Mouse (Mus musculus) midbrain, embryonic 13.5 days (tissue): ENCODE data around the gene Rnf185. TPM values are rescaled to one million over a fixed set of nuclear protein-coding genes. Genes with fewer than 3 reads are reported as not detected.

Experiments
- ATAC-seq: fragments of 200-750 bp; cut with Nextera tagmentation; 2 replicates; pipeline ENCODE4 v1.8.0; 2017; ENCODE audit warnings: mild to moderate bottlenecking, moderate TSS enrichment, moderate library complexity
- H3K27ac ChIP-seq: fragments of 300-500 bp; sonication (generic); 2 replicates; pipeline ENCODE4 v1.5.1; 2015; ENCODE audit warnings: inconsistent platforms, mild to moderate bottlenecking, moderate library complexity
- H3K27me3 ChIP-seq: fragments of 300-500 bp; sonication (generic); 2 replicates; pipeline ENCODE4 v1.6.1; 2015; ENCODE audit warnings: mild to moderate bottlenecking, inconsistent platforms
- H3K36me3 ChIP-seq: fragments of 300-500 bp; sonication (generic); 2 replicates; pipeline ENCODE4 v1.6.1; 2015; ENCODE audit warnings: mild to moderate bottlenecking, inconsistent platforms
- H3K4me1 ChIP-seq: fragments of 300-500 bp; sonication (generic); replicated peaks from 2 replicates; pipeline ENCODE4 v1.6.1; 2015; ENCODE audit warnings: inconsistent platforms
- H3K4me2 ChIP-seq: fragments of 300-500 bp; sonication (generic); replicated peaks from 2 replicates; pipeline ENCODE4 v1.6.1; 2015; ENCODE audit warnings: moderate library complexity, mild to moderate bottlenecking, inconsistent platforms
- H3K4me3 ChIP-seq: fragments of 300-500 bp; sonication (generic); replicated peaks from 2 replicates; pipeline ENCODE4 v1.5.1; 2015; ENCODE audit warnings: mild to moderate bottlenecking, inconsistent platforms
- H3K9ac ChIP-seq: fragments of 300-500 bp; sonication (generic); replicated peaks from 2 replicates; pipeline ENCODE4 v1.6.1; 2015; ENCODE audit warnings: mild to moderate bottlenecking, inconsistent platforms
- H3K9me3 ChIP-seq: fragments of 300-500 bp; sonication (generic); 2 replicates; pipeline ENCODE4 v1.6.1; 2016; ENCODE audit warnings: mild to moderate bottlenecking, inconsistent platforms
- WGBS: fragments of 180-500 bp; shearing (Covaris S2); methylation state at CpG from one replicate; pipeline ENCODE4 v1.1.7; 2015; 5-methylcytosine and 5-hydroxymethylcytosine counted together
- polyA plus RNA-seq: library from polyadenylated mRNA; unstranded; fragments of >200 nt; fragmentation: Nextera tagmentation; extraction: Ambion mirVana; gene quantifications from 2 replicates; pipeline ENCODE4 v1.2.1, GENCODE M21; 2015

The Rnf185 gene
- polyA plus RNA-seq, 1 experiment from 2014 or later: 49.3 TPM

GRCm38 (mm10) chr11:3441696-3442443 lies 10.3 kb downstream of the Rnf185 start:
- Histone ChIP-seq H3K27ac (no peak overlapping the region), H3K4me1 (0 out of 2 replicates have a peak, but pooled peaks cover 2% of the 10 kb centered on the region), H3K36me3 (no peaks in the 10 kb centered on the region), H3K9ac (no peak overlapping the region), H3K4me3 (no peak overlapping the region), H3K9me3 (no peaks in the 10 kb centered on the region), H3K27me3 (no peaks in the 10 kb centered on the region), H3K4me2 (no peak overlapping the region)
- no peak for ATAC-seq

DNA sequence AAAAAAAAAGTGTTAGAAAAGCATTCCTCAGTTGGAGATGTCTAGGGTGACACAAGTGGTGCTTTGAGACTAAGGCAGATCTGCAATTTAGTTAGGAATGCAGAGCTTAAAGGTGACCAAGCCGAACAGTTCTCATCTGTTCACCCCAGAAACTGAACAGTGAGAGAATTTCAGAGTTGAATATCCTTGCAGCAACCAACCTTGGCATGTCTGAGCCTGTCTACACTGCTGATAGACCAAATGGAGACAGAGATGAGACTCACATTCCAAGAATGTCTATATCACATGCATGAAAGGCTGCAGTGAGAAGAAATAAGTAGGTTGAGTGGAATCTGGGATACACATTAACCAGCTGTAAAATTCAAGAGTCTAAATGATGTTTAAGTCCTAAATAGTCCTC lies 14.5 kb downstream of the Rnf185 start:
- Histone ChIP-seq H3K4me2 (no peak overlapping the region), H3K36me3 (no peaks in the 10 kb centered on the region), H3K27ac (no peak overlapping the region), H3K9me3 (no peaks in the 10 kb centered on the region), H3K27me3 (no peaks in the 10 kb centered on the region), H3K4me1 (no peaks in the 10 kb centered on the region), H3K9ac (no peak overlapping the region), H3K4me3 (no peak overlapping the region)
- ATAC-seq: no peak
- 91% methylated on average over 1 of the region's 1 CpGs for WGBS

DNA sequence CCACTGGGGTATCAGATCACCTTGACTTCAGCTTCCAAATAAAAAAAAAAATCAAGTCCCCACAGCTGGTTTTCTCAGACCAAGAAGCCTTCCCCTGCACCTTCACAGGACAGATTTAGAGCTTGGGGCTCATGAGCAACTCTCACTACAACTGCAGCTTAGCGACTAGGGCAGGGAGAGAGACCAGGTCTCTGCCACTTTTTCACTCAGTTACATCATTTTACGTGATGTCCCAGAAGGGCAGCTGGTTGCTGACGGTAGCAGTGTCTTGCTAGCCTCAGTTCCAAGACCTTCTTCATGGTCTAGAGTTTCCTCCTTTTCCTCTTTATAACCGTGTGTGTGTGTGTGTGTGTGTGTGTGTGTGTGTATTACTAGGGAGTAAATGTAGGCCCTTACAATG lies 18.4 kb downstream of the Rnf185 start:
- no peak overlapping the region for H3K4me2 ChIP-seq

DNA sequence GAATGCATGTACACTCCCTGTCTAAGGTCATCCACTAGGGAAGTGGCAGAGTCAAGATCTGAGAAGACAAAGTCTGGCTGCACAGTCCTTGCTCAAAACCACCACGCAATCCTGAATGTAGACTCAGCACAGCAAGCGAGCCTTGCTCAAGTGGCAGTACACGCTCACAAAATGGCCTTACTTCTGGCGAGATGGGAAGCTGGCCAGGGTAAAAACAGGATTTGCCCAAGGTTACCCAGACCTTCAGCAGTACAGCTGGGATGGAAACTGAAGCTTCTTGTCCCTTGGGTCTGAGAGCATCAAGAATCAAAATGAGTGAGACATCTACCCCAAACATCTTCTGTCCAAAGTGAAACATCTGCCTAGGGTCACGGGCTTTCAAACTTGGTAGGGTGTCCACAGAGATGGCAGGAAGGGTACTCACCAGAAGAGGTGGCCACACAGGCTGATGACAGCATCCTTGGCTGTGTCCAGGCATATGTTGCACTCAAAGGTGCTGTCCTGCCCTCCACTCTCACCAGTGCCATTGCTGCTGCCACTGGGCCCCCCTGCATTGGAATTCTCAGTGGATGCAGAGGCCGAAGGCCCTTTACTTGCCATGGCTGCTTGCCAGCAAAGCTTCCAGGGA lies 20.1 kb downstream of the Rnf185 start:
- Histone ChIP-seq H3K9ac (no peak overlapping the region), H3K27ac (no peak overlapping the region), H3K27me3 (no peaks in the 10 kb centered on the region), H3K4me2 (no peak overlapping the region), H3K9me3 (no peaks in the 10 kb centered on the region), H3K4me3 (no peak overlapping the region), H3K4me1 (no peaks in the 10 kb centered on the region), H3K36me3 (peaks cover 9% of the 10 kb centered on the region; the same call in 1 of the 2 replicates)
- ATAC-seq: no peak
- WGBS: 94% methylated on average over 6 of the region's 6 CpGs

More for the DNA sequence above, 18.4 kb downstream of the Rnf185 start:
- WGBS: 90% methylated on average over 4 of the region's 4 CpGs
- H3K9me3 ChIP-seq: no peaks in the 10 kb centered on the region
- H3K27me3 ChIP-seq: no peaks in the 10 kb centered on the region
- H3K27ac ChIP-seq: no peak overlapping the region
- no peak overlapping the region for H3K9ac ChIP-seq
- ATAC-seq: no peak
- peaks cover 9% of the 10 kb centered on the region; the same call in 1 of the 2 replicates for H3K36me3 ChIP-seq
- no peak overlapping the region for H3K4me3 ChIP-seq
- no peaks in the 10 kb centered on the region for H3K4me1 ChIP-seq

DNA sequence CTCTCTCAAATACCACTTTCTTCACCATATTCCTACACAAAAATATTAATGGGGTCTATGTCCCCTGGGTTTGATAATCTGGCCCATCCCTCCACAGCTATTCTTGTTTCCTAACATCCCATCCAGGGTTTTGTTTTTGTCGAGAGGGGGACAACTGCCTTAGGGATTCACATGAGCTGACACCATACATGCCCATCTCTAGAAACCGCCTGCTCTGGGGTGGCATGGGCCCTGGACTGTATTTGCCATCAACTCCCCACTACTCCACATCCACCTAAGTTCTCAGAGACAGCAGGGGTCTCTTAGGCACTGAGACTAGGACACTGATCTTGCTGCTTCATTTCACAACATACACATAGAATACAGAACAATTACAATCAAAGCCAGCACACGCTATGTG lies 20.6 kb downstream of the Rnf185 start:
- no peak overlapping the region for H3K27ac ChIP-seq
- peaks cover 9% of the 10 kb centered on the region; the same call in 1 of the 2 replicates for H3K36me3 ChIP-seq
- H3K9ac ChIP-seq: no peak overlapping the region
- H3K4me2 ChIP-seq: no peak overlapping the region
- no peaks in the 10 kb centered on the region for H3K9me3 ChIP-seq
- ATAC-seq: no peak
- WGBS: 92% methylated on average over 3 of the region's 3 CpGs
- no peaks in the 10 kb centered on the region for H3K27me3 ChIP-seq
- H3K4me1 ChIP-seq: no peaks in the 10 kb centered on the region
- no peak overlapping the region for H3K4me3 ChIP-seq

- WGBS: 85% methylated on average over 7 of the region's 7 CpGs
Observed at GRCm38 (mm10) chr11:3428632-3429031, 23.5 kb downstream of the Rnf185 start.

GRCm38 (mm10) chr11:3427697-3428230 lies 24.4 kb downstream of the Rnf185 start:
- Histone ChIP-seq H3K36me3 (peaks cover 43% of the 10 kb centered on the region), H3K4me1 (no peaks in the 10 kb centered on the region), H3K9me3 (no peaks in the 10 kb centered on the region), H3K4me3 (no peak overlapping the region), H3K9ac (no peak overlapping the region), H3K4me2 (no peak overlapping the region), H3K27me3 (no peaks in the 10 kb centered on the region), H3K27ac (no peak overlapping the region)
- 90% methylated on average over 3 of the region's 3 CpGs for WGBS
- no peak for ATAC-seq

More at GRCm38 (mm10) chr11:3428632-3429031, 23.5 kb downstream of the Rnf185 start:
- H3K4me2 ChIP-seq: no peak overlapping the region
- H3K4me1 ChIP-seq: no peaks in the 10 kb centered on the region
- no peak for ATAC-seq
- no peak overlapping the region for H3K9ac ChIP-seq
- peaks cover 37% of the 10 kb centered on the region for H3K36me3 ChIP-seq
- H3K9me3 ChIP-seq: no peaks in the 10 kb centered on the region
- no peak overlapping the region for H3K27ac ChIP-seq
- no peak overlapping the region for H3K4me3 ChIP-seq
- H3K27me3 ChIP-seq: no peaks in the 10 kb centered on the region

DNA sequence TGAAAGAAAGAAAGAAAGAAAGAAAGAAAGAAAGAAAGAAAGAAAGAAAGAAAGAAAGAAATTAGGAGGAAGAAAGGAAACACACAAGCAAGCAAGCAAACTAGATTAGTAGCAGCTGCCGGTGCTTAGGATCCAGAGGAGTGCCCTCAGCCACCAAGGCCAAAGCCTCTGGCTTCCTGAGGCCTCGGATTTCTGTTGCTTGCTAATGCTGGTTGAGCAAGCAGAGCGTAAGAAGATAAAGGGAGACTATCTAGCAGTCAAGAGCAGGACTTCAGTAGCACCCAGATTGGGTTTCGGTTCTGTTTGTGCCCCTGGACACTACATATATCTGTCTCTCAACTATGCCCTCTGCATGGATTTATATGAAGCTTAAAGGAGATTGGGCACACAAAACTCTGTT lies 29.9 kb downstream of the Rnf185 start:
- Histone ChIP-seq H3K4me2 (no peak overlapping the region), H3K27ac (no peak overlapping the region), H3K4me3 (no peak overlapping the region), H3K4me1 (no peaks in the 10 kb centered on the region), H3K9me3 (no peaks in the 10 kb centered on the region), H3K36me3 (peaks cover 67% of the 10 kb centered on the region), H3K27me3 (no peaks in the 10 kb centered on the region), H3K9ac (no peak overlapping the region)
- ATAC-seq: no peak
- 82% methylated on average over 4 of the region's 4 CpGs for WGBS

DNA sequence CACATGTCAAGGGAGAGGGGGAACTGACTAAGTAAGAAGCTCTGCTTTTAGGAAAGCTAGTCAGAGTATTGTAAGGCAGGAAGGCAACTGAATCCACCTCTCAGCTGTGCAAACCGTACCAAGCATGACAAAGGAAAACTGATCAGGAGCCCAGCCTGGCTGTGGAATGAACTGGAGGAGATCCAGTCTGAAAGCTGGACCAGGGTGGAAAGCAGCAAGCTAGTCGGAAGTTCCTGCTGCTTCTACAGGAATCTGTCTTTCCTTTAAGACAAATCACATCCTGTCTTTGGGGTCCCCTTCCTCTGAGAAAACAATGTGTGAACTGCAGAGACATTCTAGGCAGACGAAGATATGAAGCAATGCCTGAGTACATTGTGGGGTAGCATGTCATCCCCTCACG lies 33.4 kb downstream of the Rnf185 start:
- Histone ChIP-seq H3K4me3 (no peak overlapping the region), H3K36me3 (peaks cover 68% of the 10 kb centered on the region), H3K4me2 (no peak overlapping the region), H3K27me3 (no peaks in the 10 kb centered on the region), H3K9ac (no peak overlapping the region), H3K9me3 (no peaks in the 10 kb centered on the region), H3K4me1 (no peaks in the 10 kb centered on the region), H3K27ac (no peak overlapping the region)
- no peak for ATAC-seq
- 90% methylated on average over 4 of the region's 4 CpGs for WGBS

DNA sequence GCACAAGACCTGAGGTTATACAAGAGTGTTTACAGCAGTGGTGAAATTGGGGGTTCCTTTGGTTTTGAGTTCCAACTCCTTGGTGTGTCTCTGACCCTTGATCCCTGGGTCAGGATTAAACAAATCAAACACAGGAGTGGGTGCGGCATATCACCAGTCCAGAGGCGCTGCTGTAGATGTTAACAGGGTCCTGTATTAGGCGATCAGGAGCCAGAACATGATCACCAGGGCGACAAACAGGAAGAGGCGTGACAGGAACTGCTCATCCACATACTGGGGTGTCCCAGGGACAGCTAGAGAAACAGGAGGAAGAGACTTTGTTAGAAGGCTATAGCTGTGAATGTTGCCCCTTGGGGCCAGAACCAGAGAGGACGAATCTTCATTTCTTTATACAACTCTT lies 34.4 kb downstream of the Rnf185 start:
- 79% methylated on average over 6 of the region's 6 CpGs for WGBS
- no peak overlapping the region for H3K4me2 ChIP-seq
- H3K9ac ChIP-seq: no peak overlapping the region
- no peaks in the 10 kb centered on the region for H3K9me3 ChIP-seq
- no peak overlapping the region for H3K4me3 ChIP-seq
- no peaks in the 10 kb centered on the region for H3K4me1 ChIP-seq
- no peak for ATAC-seq
- H3K27ac ChIP-seq: no peak overlapping the region
- peaks cover 64% of the 10 kb centered on the region for H3K36me3 ChIP-seq
- H3K27me3 ChIP-seq: no peaks in the 10 kb centered on the region

DNA sequence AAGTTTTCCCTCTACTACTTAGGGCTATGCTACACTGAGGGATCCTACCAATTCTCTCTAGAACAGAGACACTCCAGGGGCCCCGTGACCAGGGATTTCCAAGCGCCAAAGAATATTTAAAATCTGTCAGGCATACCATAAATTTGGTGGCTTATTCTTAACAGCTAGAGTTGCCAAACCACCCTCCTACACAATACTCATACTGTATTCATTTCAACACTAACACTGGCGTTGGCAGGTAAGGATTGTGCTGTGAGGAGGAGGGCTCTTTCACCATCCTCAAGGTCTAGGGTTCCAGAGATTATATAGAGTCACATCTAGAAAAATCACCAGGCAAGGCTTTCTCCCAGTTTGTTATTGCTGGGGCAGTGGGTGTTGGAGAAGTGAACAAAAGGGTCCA lies 35.8 kb downstream of the Rnf185 start:
- H3K27ac ChIP-seq: no peak overlapping the region
- no peak for ATAC-seq
- H3K27me3 ChIP-seq: no peaks in the 10 kb centered on the region
- WGBS: 88% methylated on average over 3 of the region's 3 CpGs
- no peaks in the 10 kb centered on the region for H3K4me1 ChIP-seq
- H3K4me2 ChIP-seq: no peak overlapping the region
- H3K4me3 ChIP-seq: no peak overlapping the region
- no peak overlapping the region for H3K9ac ChIP-seq
- no peaks in the 10 kb centered on the region for H3K9me3 ChIP-seq
- peaks cover 57% of the 10 kb centered on the region for H3K36me3 ChIP-seq

- Histone ChIP-seq H3K4me3 (no peak overlapping the region), H3K36me3 (peaks cover 28% of the 10 kb centered on the region), H3K4me1 (peaks cover 15% of the 10 kb centered on the region), H3K27ac (no peak overlapping the region), H3K9me3 (no peaks in the 10 kb centered on the region), H3K4me2 (no peak overlapping the region), H3K9ac (no peak overlapping the region), H3K27me3 (no peaks in the 10 kb centered on the region)
- WGBS: 87% methylated on average over 3 of the region's 3 CpGs
- no peak for ATAC-seq
Observed at GRCm38 (mm10) chr11:3412111-3412510, 40.1 kb downstream of the Rnf185 start.
